Mouse (Mus musculus) heart, postnatal 36 days (tissue): ENCODE measurements at regions not wholly inside any gene's neighbourhood (a gene's known extent, or its start where the extent isn't known, plus 50 kb on each side); places are given as distances from the start of the nearest gene placed in this dataset.

Source experiments
- DNase-seq, 2 experiments: peaks; one replicate each; pipeline ENCODE4 v3.0.0; 2021 to 2022
- intact Hi-C: fragments of 180-260 bp; cut with DNase I; formaldehyde crosslinking; loops from one replicate; pipeline ENCODE4 v1.15.1; 2025

DNA sequence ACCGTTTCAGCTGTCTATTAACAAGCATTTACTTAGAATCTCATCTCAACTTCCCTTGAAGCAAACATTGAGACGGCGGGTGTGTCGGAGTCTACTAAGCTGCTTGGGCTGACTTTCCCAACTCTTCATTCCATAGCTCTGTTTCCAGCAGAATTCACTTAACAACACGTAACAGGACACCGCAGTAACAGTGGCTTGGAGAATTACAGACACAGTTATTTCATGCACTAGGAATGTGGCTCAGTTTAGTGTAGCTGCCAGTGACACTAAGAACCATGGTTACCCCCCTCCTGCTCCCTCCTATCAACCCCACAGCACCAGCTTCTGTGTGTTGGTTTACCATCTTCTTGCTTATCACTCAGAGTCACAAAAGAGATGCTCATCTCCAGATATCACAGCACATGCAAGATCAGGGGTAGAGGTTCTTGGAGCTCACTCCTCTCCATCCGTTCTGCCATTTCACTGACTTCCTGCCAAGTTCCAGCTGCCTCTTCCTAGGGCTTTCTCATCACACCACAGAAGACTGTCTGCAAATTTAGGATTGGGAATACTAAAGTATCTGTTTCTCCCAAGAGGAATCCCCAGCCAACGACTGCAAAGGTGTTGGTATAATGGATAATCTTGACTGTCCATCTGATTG, 90.7 kb downstream of the Banf2 start:
- peak in 1 of 2 experiments; percentile 43 for DNase-seq
- intact Hi-C loops: no loop called here

- no peak for DNase-seq
- intact Hi-C loops: no loop called here
Observed at GRCm38 (mm10) chr2:144127082-144128037, 94.5 kb downstream of the Banf2 start.

DNA sequence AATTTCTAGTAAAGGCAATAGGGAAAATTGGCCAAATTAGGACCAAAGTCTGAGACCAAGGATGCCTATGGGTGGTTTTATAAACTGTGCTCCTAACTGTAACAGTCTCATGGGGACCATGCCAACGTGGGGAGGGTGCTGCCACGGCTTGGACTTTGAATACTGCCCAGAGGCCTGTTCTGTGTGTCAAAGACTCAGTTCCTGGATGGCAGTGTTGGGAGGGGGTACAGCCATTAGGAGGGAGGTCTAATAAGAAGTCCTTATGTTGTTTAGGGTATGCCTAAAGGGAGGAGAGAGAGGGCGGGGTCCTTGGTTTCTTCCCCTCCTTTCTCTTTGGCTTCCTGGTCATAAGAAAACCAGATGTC, 95.2 kb downstream of the Banf2 start:
- intact Hi-C loops: no loop called here
- no peak for DNase-seq

GRCm38 (mm10) chr2:144128527-144128926, 95.7 kb downstream of the Banf2 start:
- DNase-seq: no peak
- intact Hi-C loops: no loop called here

DNA sequence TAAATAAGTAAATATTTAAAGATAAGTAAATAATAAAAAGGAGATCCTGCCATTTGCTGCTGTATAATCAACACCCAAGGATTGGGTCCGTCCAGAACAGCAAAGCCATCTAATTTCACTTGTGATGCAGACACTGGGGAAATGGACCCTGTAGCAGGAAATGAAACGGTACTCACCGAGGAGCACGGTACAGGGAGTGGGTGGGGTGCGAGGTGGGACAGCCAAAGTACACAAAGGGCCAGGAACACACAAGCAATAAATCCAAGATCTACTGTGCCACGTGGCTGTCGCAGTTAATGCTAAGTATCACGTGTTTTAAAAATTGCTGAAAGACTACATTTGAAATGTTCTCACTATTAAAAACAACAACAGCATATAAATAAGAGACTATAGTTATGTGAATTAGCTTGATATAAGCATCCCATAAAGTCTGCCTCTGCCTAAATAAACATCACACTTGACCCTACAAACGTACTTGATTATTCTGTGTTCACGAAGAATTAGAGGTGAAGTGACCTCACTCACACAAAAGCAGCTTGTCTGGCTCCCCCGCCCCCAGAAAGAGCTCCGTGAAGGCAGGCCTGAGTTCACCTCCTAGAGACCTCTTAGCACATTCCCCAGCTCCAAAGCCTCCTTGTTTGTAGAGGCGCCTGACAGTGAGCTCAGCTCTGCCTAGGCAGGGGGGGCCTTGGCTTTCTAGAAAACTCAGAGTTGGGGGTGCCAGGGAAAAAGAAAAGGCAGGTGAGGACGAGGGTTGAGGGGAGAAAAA, 101.1 kb downstream of the Banf2 start:
- no peak for DNase-seq
- intact Hi-C loops: no loop called here

- intact Hi-C loops: no loop called here
- DNase-seq: peak; percentile 56 to 62
Observed at GRCm38 (mm10) chr2:144134575-144134958, 101.7 kb downstream of the Banf2 start.

DNA sequence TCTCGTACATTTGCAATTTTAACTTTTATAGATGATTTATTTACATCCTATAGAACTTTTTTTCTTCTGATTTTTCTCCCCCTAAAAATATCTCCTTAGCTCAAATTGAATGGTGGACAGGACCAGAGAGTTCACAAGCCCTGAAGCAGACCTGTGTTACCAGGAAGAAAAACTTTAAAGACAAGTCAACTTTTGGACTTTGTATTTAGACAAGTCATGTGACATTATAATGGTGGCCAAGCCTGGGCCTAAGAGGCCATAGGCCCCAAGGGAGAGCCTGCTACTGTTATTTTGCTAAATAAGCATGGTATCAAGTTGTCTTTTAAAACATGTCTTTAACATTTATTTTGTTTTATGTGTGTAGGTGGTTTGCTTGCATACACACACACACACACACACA, 102.7 kb downstream of the Banf2 start:
- intact Hi-C loops: no loop called here
- no peak for DNase-seq

DNA sequence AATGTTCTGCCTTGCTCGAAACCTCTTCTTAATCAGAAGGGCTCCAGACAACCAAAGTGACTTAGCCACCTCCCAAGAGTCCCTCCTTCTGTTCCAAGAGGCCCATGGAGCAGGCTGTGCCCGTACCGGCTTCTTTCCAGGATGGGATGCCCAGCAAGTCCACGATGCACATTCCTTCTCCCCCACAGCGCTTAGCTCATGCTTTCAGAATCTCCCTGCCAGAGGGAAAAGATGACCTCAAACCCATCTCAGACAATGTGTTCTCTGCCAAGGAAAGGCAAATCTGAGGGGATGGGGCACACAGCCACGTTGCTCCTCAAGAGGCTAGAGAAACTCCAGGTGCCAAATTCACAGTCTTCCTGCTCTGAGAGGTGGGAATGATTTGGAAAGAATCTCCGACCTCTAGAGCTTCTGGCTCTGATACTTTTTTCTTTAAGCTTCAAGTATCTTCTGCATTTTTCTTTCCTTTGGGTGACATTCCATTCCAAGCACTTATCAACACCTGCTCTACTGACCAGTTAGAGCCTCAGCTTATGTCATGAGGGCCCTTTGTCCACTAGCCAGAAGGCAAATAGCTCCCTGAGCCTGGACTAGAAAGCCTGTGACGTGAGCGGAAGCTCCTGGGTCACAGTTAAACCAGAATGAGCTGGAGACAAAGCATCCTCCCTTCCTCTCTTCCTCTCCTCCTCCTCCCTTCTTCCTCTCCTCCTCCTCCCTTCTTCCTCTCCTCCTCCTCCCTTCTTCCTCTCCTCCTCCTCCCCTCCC, 110.9 kb downstream of the Banf2 start:
- intact Hi-C loops: no loop called here
- no peak for DNase-seq

DNA sequence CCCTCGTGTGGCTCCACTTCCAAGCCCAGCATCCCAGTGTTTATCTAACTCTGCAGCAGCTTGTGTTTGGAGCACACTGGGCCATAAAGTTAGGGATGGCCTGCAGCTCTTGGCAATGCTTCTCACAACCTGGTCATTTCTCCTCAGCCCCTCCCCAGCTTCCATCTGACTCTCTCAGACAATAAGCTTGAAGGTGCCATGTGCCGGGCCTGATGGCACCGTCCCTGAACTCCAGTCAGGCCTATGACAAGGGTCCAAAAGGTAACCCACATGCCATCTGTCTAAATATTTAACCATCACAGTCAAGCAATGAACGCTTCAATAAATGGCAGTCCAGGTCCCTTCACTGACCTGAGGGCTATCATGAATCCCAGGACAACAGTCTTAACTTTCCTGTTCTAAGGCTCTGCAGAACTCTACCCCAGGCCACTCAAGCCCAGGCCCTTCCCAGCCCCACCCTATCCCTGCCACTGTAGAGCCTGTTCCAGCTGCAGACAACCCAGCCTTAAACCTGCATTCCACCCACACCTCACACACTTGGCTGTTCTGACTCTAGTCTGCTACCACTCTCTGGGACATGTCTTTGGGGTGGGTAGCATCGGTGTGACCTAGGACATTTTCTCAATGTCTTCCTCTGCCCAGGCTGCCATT, 111.8 kb downstream of the Banf2 start:
- intact Hi-C loops: no loop called here

GRCm38 (mm10) chr2:144156456-144157211, 113.8 kb upstream of the Mgme1 start:
- no peak for DNase-seq
- intact Hi-C loops: no loop called here

More for the DNA sequence above, 111.8 kb downstream of the Banf2 start:
- no peak for DNase-seq

- intact Hi-C loops: no loop called here
Observed at GRCm38 (mm10) chr2:144157343-144157742, 113.1 kb upstream of the Mgme1 start.

DNA sequence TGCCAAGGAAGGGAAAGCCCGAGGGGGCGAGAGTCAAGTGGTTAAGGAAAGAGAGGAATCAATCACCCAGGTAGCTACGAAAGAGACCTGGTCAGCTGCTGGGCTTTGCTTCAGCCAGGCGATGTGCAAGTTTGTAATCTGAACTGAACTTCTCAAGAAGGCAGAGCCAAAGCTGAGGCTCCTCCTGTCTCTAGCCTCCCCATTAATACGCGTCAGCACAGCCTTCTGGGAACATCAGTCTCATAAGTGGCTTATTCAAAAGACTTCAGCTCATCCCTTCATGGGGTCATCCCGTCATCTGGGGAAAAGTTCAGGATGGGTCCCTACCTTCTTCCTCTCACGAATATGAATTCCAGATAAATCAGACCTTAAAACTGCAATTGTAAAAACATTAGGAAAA, 112.2 kb upstream of the Mgme1 start:
- DNase-seq: no peak
- intact Hi-C loops: no loop called here

More at GRCm38 (mm10) chr2:144157343-144157742, 113.1 kb upstream of the Mgme1 start:
- DNase-seq: no peak

DNA sequence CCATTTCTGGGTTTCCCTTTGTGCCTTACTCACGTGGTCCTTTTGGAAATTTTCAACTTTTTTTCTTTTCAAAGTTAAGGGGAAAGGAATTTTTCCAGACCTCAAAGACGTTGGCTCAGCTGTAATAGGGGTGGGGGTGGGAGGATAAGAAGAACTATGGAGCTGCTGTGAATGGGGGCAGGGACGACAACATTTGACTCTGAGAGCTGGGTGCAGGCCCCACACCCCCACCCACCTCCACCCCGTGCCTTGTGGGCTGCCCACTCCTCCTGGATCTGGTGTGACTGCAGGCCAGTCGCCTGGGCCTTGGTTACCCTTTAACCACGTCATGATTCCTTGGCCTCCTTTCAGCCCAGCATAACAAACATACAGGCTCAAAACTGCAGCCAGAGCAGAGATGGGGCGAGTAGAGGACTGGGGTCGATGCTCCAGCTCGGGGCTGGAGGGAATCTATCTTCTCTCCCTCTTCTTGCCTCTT, 110.6 kb upstream of the Mgme1 start:
- intact Hi-C loops: no loop called here
- no peak for DNase-seq

- intact Hi-C loops: no loop called here
- no peak for DNase-seq
Observed at GRCm38 (mm10) chr2:144160434-144160833, 110.0 kb upstream of the Mgme1 start.

GRCm38 (mm10) chr2:144161852-144162251, 108.6 kb upstream of the Mgme1 start:
- intact Hi-C loops: no loop called here

GRCm38 (mm10) chr2:144164102-144164501, 106.4 kb upstream of the Mgme1 start:
- DNase-seq: peak; percentile 33 to 46
- intact Hi-C loops: no loop called here

More at GRCm38 (mm10) chr2:144161852-144162251, 108.6 kb upstream of the Mgme1 start:
- DNase-seq: no peak

GRCm38 (mm10) chr2:144164986-144165821, 105.3 kb upstream of the Mgme1 start:
- intact Hi-C loops: loop anchor here (1.0 kb wide), 1 partner anchor 155 kb away; no protein-coding TSS in a partner anchor
- DNase-seq: peak; percentile 80 to 92
